Mouse (Mus musculus): ENCODE measurements around the gene Dkk3. TPM values are rescaled to one million over a fixed set of nuclear protein-coding genes. Genes with fewer than 3 reads are reported as not detected.

Dkk3 gene
- total and polyA plus RNA-seq, 2 experiments from 2014 or later, result 30.9 to 38.8 TPM

GRCm38 (mm10) chr7:112125625-112126260 lies 33.1 kb downstream of the Dkk3 start:
- no peak overlapping the region for H3K27ac ChIP-seq (ENCODE audit: low read depth, low read length)
- H3K27me3 ChIP-seq (ENCODE audit: insufficient read depth, low read length), result no peaks in the 10 kb centered on the region
- H3K4me3 ChIP-seq (ENCODE audit: low read depth, low read length), result no peak overlapping the region
- no peak for DNase-seq (ENCODE audit: low spot score)
- 79% methylated on average over 7 of the region's 7 CpGs for WGBS
- no peak for ATAC-seq (ENCODE audit: low FRiP score)
- H3K9ac ChIP-seq (replicated peaks; ENCODE audit: low read length, poor library complexity, severe bottlenecking), result no peak overlapping the region
- H3K4me2 ChIP-seq (ENCODE audit: low read depth, low read length, poor library complexity, severe bottlenecking), result no peak overlapping the region
- H3K36me3 ChIP-seq (ENCODE audit: insufficient read depth, low read length), result no peaks in the 10 kb centered on the region
- no peak for TF ChIP-seq CTCF (IDR thresholded peaks at IDR 0.05)
- no peaks in the 10 kb centered on the region for H3K9me3 ChIP-seq (ENCODE audit: low read length)
- no peaks in the 10 kb centered on the region for H3K4me1 ChIP-seq (ENCODE audit: insufficient read depth, low read length)

DNA sequence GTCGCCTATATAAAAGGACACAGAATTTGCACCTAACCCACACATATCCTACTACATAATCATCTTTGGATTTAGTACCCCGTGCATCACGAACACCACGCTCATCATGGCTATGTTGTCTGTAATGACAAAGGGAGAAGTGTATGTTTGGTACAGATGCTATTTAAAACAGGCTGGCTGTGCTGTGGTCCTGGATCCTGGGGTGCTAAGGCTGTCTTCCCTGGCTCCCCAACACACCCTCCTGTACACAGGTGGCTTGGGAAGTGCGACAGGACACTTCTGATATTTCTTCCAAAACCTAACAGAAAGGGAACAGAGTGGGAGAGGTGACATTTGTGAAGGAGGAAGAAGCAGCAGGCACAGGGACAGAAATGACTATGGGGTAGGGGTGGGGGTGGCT lies 35.2 kb downstream of the Dkk3 start:
- Histone ChIP-seq H3K4me3 (ENCODE audit: low read depth, low read length) (no peak overlapping the region), H3K4me1 (ENCODE audit: insufficient read depth, low read length) (no peaks in the 10 kb centered on the region), H3K9me3 (ENCODE audit: low read length) (no peaks in the 10 kb centered on the region), H3K27me3 (ENCODE audit: insufficient read depth, low read length) (no peaks in the 10 kb centered on the region), H3K27ac (ENCODE audit: low read depth, low read length) (no peak overlapping the region), H3K9ac (replicated peaks; ENCODE audit: low read length, poor library complexity, severe bottlenecking) (no peak overlapping the region), H3K4me2 (ENCODE audit: low read depth, low read length, poor library complexity, severe bottlenecking) (no peak overlapping the region), H3K36me3 (ENCODE audit: insufficient read depth, low read length) (no peaks in the 10 kb centered on the region)
- TF ChIP-seq CTCF (IDR thresholded peaks at IDR 0.05), result no peak
- DNase-seq (ENCODE audit: low spot score) (no peak), ATAC-seq (ENCODE audit: low FRiP score) (no peak)
- 90% methylated on average over 5 of the region's 5 CpGs for WGBS

DNA sequence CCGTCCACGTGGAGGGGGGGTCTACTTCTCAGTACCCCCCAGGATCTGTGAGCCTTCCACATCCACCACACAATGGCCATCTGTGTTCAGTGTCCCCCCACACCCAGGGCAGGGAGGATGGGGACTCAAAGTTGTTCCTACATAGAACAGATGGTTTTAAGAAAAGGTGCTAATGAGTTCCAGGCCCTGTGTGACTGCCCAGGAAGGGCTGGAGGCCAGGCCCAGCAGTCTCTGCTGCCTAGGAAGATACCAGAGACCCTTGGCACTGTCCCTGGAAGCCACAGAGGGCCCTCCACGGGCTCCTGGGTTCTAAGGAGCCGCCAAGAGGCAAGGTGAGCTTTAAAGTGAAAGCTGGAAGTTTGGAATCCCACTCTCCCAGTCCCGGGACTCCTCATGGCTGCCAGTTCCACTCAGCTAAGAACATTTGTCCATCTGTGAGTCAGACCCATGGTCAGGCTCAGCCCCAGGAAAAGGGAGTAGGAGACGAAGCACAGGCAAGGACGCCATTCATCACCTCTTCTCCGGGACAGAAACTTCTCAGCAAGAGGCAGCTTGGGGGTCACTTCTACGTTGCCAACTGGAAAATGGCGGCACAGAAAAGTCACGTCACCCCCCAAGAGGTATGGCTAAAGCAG lies 36.9 kb downstream of the Dkk3 start:
- DNase-seq (ENCODE audit: low spot score) (peak; percentile 22), ATAC-seq (ENCODE audit: low FRiP score) (no peak)
- no peak overlapping the region for H3K4me2 ChIP-seq (ENCODE audit: low read depth, low read length, poor library complexity, severe bottlenecking)
- no peaks in the 10 kb centered on the region for H3K4me1 ChIP-seq (ENCODE audit: insufficient read depth, low read length)
- H3K4me3 ChIP-seq (ENCODE audit: low read depth, low read length), result no peak overlapping the region
- no peaks in the 10 kb centered on the region for H3K36me3 ChIP-seq (ENCODE audit: insufficient read depth, low read length)
- 84% methylated on average over 11 of the region's 11 CpGs for WGBS
- H3K27ac ChIP-seq (ENCODE audit: low read depth, low read length), result no peak overlapping the region
- H3K9ac ChIP-seq (replicated peaks; ENCODE audit: low read length, poor library complexity, severe bottlenecking), result no peak overlapping the region
- no peaks in the 10 kb centered on the region for H3K9me3 ChIP-seq (ENCODE audit: low read length)
- H3K27me3 ChIP-seq (ENCODE audit: insufficient read depth, low read length), result no peaks in the 10 kb centered on the region
- TF ChIP-seq CTCF (IDR thresholded peaks at IDR 0.05), result no peak

DNA sequence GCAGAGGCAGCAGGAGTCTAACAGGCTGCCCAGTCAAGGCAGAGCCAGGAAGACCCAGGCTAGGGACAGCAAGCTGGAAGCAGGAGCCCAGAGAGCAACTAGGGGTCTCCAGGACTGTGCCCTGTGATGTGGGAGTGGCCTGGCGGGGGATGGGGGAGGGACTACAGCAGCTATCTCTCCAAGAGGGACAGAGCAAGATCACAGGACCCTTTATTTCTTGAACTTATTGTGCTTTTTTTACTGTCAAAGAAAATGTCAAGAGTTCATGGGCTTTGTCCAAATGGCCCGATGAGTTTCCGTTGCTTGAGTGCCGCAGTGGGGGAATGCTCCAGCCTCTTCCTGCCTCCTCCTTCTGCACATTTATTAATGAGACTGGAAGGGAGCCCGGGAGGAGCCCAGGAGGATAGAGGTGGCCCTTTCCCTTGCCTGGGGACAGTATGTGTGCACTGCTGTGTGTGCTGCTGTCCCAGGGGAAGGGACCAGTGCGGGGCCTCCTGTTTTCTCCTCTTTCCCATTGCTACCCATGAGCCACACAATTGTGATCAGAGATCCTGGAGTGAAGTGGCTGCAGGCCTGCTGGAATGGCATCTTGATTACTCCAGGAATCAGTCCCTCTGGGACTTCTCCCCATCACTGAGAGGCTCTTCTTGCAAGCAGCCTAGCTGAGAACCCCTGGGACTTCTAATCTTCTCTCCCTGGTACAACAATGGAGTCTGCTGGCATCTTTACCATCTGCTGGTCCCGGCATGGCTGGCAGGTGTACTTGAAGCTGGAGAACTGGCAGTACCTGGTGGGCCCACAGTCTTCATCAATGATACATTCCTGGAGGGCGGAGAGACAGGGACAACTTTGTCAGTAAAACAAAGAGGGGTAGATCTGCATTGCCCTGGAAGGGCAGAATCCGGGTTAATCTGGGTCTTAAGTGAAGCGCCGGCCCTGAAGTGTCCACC lies 37.7 kb downstream of the Dkk3 start:
- DNase-seq (ENCODE audit: low spot score) (no peak), ATAC-seq (ENCODE audit: low FRiP score) (no peak)
- no peak overlapping the region for H3K9ac ChIP-seq (replicated peaks; ENCODE audit: low read length, poor library complexity, severe bottlenecking)
- H3K27me3 ChIP-seq (ENCODE audit: insufficient read depth, low read length), result no peaks in the 10 kb centered on the region
- 64% methylated on average over 11 of the region's 11 CpGs for WGBS
- H3K27ac ChIP-seq (ENCODE audit: low read depth, low read length), result no peak overlapping the region
- no peaks in the 10 kb centered on the region for H3K9me3 ChIP-seq (ENCODE audit: low read length)
- H3K4me3 ChIP-seq (ENCODE audit: low read depth, low read length), result no peak overlapping the region
- no peaks in the 10 kb centered on the region for H3K36me3 ChIP-seq (ENCODE audit: insufficient read depth, low read length)
- no peak for TF ChIP-seq CTCF (IDR thresholded peaks at IDR 0.05)
- no peaks in the 10 kb centered on the region for H3K4me1 ChIP-seq (ENCODE audit: insufficient read depth, low read length)
- no peak overlapping the region for H3K4me2 ChIP-seq (ENCODE audit: low read depth, low read length, poor library complexity, severe bottlenecking)

GRCm38 (mm10) chr7:112119248-112119647 lies 39.6 kb downstream of the Dkk3 start:
- H3K4me1 ChIP-seq (ENCODE audit: insufficient read depth, low read length), result no peaks in the 10 kb centered on the region
- no peak overlapping the region for H3K9ac ChIP-seq (replicated peaks; ENCODE audit: low read length, poor library complexity, severe bottlenecking)
- H3K4me2 ChIP-seq (ENCODE audit: low read depth, low read length, poor library complexity, severe bottlenecking), result no peak overlapping the region
- no peak overlapping the region for H3K4me3 ChIP-seq (ENCODE audit: low read depth, low read length)
- no peak for ATAC-seq (ENCODE audit: low FRiP score)
- H3K27me3 ChIP-seq (ENCODE audit: insufficient read depth, low read length), result no peaks in the 10 kb centered on the region
- no peaks in the 10 kb centered on the region for H3K9me3 ChIP-seq (ENCODE audit: low read length)
- H3K27ac ChIP-seq (ENCODE audit: low read depth, low read length), result no peak overlapping the region
- H3K36me3 ChIP-seq (ENCODE audit: insufficient read depth, low read length), result no peaks in the 10 kb centered on the region
- no peak for DNase-seq (ENCODE audit: low spot score)
- WGBS, result 85% methylated on average over 7 of the region's 7 CpGs
- TF ChIP-seq CTCF (IDR thresholded peaks at IDR 0.05), result no peak
